Mouse (Mus musculus) layer of hippocampus, adult 18-20 months (tissue): ENCODE data around the gene Agl. TPM values are rescaled to one million over a fixed set of nuclear protein-coding genes. Genes with fewer than 3 reads are reported as not detected.

Experiments used
- DNase-seq, 2 experiments: peaks; one replicate each; pipeline ENCODE4 v3.0.0; 2022; ENCODE audit warnings: low spot score in 2 of 2
- long read RNA-seq: library from polyadenylated mRNA; stranded (forward); transcript quantifications from one replicate; pipeline ENCODE4 v2.0.0, GENCODE M21; 2021
- total RNA-seq, 2 experiments: library from RNA; stranded (reverse); gene quantifications; 2 replicates each; pipeline ENCODE4 v1.2.3; 2021

The Agl gene
- total RNA-seq = 10 to 100 TPM; 22.4 to 25.7 TPM
- long read RNA-seq, full-length matches to known transcripts = 4 of 12 reads
- long read RNA-seq, partial matches to known transcripts = 0 of 12 reads
- long read RNA-seq, other reads (novel, unspliced or antisense) = 8 of 12 reads

DNA sequence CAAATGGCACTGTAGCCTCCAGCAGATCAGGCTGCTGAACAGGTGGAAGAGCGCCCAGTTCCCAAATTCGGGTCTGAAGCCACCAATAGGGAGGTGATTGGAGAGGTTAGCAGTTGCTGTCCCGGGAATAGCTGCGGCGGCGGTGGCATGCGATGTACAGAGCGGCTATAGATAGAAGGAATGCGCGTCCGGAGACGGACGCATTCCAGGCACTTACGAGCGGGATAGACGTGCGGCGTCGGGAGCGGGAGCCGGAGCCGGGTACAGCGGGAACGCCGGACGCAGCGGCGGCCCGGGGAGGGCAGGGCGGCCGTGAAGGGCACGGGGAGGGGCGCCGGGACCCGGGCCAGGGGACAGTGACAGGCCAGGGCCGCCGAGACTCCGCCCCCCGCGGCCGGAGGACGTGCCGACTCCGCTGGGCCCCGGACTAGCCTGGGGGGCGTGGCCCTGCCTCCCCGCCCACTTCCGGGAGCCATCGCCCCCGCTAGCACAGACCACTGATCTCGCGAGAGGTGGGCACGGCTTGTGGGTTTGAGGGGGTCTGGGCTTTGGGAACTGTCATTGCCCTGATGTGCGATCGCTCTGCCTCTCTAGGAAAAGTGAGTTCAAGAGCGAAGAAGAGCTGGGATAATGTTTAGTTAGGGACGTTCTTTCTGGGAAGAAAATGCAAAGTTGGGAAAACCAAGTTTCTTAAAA is at the start of gene Agl:
Gene Agl (minus strand): TSS at position 356 of the 696 bp plus-strand sequence.
- DNase-seq = peak; percentile 81 to 87

DNA sequence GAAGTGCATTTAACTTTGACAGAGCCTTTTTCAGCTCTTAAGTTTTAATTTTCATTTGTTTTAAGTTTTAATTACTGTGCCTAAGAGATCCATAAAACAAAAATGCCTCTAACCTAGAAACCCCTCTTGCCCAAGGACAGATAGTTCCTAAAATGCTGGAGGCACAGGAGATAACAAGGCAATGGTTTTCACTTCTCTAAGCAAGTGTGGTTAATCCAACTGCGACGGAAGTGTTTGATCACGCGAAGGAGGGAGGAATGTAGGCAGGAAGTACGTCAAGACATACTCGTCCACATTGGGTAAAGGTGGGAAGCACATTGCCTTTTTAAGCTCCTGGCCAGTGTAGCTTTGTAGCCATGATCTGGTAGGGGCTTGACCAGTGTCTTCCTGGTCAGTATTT is 49.6 kb upstream of the Agl start:
- no peak for DNase-seq

DNA sequence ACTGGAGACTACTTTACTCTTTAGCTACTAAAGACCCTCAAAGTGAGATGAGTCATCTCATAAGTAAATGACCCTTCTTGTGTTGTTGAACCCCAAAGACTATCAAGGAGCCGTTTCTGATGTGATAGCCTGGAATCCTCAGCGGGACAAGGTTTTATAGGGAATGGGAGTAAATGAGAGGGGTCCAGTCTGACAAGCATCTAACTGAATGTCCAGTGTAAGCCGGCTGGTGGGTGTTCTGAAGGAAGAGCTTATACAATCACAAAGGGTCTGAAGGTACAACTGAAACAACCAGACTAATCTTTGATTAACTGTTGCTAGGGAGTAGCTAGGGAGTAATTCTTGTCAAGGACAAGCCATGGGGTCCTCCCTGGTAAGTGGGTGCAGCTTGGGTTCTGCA is 44.5 kb upstream of the Agl start:
- no peak for DNase-seq

DNA sequence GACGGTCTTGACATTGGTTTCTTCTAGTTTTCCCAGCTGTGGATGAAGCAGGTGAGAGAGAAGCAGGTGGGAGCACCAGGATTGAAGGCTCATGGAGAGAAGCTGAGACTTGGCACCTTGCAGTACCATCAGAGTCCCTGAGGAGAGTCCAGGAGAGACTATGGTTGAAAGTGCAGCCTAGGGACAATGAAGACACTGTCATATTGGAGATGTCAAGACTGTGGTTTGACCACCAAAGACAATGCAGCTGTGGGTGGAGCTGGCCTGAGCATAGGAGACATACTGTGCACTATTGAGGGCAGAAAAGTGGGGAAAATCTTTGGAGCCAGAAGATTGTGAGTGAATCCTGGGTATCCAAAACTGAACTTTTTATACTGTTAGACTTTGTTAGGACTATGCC is 42.4 kb upstream of the Agl start:
- no peak for DNase-seq

DNA sequence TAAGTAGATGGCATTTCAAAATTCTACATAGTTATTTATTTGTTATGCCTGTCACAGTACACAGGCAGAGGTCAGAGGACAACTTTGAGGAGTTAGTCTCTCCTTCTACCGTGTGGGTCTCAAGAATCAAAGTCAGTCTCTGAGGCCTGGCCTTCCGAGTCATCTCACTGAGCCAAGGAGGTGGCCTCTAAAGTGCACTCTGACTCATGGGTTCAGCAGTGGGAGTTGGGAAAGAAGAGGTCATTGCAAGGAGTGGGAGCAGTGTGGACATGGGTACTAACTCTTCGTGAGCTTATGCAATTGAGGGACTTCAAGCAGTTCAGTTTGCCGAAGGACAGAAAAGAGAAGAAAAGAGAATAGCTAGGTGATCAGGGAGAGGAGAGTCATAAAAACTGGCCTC is 41.0 kb upstream of the Agl start:
- no peak for DNase-seq

DNA sequence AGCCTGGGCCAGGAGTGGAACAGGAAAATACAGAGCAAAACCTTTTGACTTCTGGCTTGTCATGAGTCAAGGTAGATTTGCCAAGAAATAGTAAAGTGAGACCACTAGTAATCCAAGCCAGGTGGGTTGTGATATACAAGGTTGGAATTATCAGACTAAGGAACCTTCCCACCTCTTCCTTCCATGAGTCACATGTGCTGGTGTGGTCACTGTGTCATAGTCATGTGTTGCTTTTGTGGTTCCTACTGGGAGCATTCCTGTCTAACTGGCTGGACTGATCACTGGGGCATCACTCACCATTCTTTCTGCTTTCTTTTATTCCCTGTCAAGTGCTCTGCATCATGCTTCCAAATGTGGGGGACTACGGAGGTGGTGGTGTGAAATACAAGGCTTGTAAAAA is 40.1 kb upstream of the Agl start:
- no peak for DNase-seq

DNA sequence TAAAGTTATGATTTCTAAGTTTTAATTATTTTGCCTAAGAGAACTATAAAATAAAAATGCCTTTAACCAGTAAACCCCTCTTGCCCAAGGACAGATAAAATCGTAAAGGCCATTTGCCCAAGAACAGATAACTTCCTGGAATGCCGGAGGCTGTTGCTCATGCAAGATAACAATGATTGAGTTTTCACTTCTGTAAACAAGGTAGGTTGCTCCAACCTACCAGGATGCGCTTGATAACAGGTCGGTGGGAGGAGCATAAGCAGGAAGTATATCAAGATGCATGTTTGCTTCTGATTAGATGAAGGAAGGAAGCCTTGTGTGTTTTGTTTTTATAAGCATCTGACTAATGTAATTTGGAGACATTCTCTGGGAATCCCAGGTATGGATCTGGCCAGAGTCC is 38.1 kb upstream of the Agl start:
- no peak for DNase-seq

DNA sequence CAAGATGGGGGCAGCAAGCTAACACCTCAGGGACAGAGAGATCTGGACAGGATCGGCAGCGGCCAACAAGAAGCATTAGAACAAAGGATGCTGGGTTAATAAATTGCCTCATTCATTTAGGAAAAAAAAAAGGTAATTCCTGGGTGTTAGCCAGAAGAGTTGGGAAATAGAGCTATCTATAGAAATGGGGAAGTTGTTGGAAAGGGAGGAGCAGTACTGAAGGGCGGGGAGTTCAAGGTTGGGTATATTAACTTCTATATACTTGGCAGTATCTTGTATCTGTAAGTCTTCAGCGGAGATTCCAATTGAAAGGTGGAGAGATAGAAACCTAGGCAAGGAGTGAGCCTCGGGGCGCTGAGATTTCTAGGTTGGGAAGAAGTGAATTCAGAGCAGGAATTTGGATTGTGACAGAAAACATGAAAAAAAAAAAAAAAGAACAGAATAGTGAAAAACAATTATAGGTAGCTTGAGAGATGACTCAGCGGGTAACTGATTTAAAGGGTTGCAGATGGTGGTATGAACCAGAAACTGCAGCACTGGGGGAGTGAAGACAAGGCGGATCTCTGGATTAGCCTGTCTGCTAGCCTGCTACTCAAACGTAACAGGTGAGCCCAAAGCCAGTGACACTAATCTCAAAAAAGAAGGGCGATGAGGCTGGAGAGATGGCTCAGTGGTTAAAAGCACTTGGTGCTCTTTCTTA is 37.1 kb upstream of the Agl start:
- DNase-seq = no peak

DNA sequence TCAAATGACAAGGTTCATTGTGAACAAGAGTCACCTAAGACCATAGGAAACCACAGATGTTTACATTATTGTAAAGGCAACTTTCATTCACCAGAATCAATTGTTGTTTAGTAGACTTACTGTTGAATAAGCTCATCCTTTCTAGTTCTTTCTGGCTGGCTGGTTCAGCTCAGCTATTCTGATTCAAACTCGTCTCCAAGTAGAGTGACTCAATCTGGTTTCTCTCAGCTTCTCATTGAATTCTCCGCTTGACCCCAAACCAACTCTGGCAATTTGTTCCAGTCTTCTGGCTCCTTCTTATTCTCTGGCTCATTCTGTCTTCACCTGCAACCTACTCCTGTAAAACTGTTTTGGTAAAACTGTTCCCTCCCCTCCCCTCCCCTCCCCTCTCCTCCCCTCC is 33.3 kb upstream of the Agl start:
- no peak for DNase-seq

DNA sequence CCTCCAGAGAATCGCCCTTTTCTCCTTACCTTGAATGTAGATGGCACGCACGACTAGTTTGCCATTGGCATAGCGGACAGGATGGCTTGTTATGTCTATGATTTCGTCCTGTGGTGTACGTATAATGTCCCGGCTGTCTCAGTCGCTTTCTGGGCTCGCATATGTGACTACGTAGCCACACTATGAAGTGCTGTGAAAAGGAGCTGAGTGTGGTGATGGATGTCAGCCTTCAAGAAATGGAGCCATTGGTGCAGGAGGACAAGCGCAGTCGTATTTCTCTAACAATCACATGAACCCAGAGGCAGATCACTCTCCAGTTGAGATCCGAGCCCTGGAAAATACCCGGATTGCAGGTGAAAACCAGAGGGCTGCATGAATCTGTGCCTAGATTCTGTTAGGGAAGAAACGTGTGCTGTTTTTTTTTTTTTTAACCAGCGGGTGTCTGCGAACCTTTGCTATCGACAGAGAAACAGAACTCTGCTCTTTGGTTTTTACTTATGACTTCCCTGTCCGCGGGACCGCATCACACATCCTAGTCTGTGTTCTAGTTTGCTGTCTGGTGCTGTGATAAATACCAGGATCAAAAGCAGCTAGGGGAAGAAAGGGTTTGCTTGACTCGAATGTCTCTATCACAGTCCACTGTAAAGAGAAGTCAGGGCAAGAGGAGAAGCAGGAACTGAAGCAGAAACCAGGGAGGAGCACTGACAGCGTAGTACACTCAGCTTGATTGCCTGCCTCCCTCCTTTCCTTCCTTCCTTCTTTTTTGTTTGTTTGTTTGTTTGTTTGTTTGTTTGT is 28.9 kb upstream of the Agl start:
- no peak for DNase-seq

DNA sequence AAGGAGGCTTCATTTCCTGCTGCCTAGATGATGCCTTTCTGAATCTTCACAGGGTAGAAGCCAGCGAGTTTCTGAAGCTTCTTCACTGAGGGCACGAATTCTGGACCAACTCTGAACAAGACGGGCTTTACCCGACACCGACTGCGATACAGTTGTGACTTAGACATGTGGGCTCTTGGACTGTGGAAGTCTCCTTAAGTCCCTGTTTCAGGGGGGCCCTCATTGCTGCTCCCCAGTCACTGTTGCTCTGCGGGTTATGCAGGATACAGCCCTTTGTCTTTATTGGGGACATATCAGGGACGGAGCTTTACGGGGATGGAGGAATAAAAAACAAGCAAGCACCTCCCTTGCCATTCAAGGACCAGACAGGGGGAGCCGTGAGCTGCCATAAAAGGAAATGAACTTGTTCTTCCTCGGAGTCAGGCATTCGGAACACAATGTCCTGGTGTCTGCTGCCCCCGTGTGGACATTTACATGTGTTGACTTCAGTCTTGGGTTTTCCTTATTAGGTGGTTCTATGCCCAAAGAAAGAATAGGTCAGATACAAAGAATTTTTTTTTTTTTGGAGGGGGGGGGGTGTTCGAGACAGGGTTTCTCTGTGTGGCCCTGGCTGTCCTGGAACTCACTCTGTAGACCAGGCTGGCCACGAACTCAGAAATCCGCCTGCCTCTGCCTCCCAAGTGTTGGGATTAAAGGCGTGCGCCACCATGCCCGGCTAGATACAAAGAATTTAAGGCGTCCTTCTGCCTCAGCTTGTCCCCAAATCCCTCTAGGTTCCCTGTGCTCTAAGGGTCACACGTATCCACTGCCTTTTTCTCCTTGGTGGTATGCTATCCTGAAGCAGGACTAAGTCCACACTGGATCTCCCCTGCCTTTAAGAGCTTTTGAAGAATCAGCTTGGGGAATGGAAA is 28.1 kb upstream of the Agl start:
- peak; percentile 83 to 95 for DNase-seq

DNA sequence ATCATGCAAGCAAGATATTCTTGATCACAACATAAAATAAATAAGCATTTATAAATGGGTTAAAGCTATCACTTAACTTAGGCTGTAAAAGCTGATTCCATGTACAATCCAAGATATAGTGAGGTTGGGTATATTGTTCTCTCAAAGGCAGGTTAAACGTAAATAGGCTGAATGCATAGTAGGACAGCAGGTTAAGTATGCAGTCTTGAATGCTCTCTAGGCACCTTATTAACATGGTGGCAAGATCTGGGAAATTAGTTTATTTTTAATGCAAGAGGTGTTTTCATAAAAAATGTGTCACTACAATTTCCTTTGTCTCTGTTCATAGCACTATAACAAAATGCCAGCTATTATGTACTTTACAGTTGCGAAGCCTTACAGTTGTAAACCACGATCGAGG is 27.4 kb upstream of the Agl start:
- DNase-seq = no peak

DNA sequence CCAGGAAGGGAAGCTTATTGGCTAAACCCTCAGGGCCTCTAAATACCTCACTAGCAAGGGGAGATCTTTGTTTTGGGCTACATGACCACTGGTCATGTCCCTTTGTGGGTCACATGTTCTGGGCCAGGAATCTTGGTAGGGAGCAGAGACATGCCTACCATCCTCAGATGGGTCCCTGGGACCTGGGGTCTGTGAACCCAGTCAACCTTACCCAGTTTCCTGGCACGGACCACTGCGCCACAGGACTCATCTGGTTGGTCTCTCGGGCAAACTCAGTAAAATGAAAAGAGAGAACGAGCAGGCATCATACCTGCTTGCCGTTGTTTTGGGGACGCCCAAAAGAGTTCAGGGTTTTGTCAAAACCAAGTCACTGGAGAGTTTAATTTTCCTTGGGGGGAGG is 26.3 kb upstream of the Agl start:
- no peak for DNase-seq

DNA sequence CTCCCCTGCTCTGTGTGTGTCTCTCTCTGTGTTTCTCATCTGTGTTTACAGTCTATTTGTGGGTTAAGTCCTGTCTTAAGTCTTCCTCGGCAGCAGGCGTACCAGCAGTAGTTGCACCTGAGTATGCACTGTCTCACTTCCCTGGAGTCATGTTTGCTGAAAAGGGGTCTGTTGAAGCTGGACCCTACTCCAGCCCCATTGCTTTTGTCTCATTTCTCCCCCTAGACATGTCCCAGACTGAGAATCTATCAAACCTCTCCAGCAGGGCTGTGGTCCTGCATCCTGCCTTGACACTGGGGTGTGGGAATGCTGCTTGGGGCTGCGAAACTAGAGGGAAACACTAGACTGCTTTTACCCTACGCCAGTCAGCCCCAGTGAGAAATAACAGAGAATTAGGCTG is 25.5 kb upstream of the Agl start:
- no peak for DNase-seq

DNA sequence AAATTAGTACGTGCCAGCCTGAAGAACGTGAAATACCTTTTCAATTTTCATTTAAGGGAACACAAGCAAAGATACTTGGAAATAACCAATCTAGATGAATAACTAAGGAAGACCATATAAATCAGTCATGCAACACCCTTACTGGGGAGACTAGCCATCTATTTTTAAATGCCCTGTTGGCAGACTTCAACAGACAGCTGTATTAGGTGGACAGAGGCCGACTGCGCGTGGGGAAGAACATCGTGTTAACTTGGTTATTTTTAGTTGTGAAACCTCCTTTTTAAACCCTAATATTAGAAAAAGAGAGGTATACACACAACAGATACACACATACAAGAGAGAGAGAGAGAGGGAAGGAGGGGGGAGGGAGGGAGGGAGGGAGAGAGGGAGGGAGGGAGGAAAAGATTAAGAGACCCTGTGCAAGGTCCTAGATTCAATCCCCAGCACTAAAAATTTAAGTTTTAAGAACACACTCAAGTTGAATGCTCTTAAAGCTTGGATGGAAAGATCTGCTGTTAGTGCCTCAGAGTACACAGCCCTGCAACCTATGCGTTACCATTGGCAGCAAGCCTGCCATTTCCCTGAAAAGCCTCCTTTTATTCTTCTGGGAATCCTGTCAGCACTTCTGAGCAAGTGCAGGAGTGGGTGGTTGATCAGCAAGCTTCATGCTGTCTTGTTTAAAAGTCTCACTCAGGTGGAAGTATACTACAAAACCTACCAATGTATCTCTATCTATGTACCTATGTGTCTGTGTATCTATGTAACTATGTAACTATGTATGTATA is 24.8 kb upstream of the Agl start:
- peak in 1 of 2 experiments; percentile 15 for DNase-seq

DNA sequence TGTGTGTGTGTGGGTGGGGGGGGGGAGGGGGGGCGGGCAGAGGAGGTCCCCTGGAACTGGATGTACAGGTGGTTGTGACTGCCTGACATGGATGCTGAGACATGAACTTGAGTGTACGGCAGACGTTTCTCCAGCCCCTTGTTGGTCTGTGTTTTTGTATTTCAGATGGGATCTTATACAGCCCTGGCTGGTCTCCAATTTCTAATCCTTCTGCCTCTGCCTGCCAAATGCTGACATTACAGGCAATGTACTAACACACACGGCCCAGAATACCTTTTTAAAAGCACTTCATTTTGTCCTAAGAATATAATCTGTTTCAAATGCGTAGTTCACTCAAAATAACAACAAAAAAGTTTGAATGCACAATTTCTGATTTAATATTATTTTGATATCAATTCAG is 23.4 kb upstream of the Agl start:
- DNase-seq = no peak

DNA sequence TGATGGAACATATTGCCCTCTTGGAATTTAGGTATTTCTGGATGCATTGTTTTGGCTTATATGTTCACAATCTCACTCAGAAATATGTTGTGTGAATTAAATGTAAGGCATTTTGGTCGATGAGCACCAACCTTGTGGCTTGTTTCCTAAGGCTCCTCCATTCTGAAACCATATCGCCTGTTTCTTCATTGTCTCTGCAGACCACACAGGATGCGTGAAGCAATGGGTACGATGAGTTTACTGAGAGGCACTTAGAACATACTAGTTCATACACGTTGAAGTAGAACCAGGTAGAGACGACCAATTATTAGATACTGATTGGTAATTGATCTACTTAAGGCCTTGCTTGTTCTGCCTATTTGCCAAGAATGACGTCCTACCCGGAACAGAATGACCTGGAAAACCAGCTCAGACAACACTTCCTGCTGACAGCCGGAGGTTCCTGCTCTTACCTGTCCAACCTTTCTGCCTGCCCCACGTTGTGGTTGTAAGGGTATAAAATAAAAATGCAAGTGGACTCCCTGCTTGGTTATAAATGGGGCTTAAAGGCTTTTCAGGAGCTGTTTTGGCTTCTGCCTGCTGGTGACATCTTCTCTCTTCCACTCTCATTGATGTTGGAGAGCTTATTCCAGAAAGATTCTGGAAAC is 21.4 kb upstream of the Agl start:
- DNase-seq = no peak

DNA sequence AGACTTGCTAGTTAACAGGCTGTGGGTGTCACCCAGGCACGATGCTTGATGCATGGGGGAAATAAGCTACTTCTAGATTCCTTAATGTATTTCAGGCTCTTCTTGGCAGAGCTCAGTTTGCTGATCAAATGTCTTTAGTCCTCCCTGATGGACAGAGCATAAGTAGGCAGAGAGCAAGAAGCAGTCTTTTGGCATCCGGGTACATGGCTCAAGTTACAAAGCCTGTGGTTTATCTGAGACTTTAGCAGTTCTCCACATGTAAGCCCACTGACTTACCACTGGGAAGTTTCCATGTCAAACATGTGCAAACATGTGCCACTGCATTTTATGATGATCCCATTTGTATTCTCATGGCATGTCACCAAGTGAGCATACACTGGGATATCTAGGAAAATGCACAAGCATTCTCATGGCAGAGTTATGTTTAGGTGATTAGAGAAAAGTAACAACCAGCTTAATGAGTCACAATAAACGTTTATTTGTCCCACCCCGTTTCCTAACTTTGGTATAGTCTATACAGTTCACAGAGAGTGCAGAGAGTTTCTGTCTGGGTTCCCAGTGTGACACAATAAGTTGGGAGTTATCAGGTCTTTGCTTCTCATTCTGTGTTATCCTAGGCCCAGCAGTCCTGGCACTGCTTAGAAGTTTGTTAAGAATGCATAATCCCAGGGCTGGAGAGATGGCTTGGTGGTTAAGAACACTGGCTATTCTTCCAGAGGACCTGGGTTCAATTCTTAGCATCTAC is 18.7 kb upstream of the Agl start:
- no peak for DNase-seq

DNA sequence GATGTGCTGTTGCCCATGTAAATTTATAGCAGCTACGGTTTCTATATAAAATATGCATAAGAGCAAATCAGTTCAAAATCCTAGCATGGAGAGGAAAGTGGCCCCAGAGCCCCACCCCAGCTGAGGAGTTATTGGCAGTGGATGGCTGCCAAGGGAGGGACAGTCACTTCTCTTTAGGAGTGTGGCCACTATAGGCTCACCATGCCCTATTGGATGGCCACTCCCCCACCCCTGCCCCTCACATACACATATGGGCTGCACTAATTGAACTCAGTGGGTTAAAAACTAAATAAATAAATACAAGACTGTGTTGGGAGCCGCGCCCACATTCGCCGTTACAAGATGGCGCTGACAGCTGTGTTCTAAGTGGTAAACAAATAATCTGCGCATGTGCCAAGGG is 9.3 kb upstream of the Agl start:
- DNase-seq = no peak
